Mouse (Mus musculus): ENCODE measurements around the gene Acod1.

The Acod1 gene

DNA sequence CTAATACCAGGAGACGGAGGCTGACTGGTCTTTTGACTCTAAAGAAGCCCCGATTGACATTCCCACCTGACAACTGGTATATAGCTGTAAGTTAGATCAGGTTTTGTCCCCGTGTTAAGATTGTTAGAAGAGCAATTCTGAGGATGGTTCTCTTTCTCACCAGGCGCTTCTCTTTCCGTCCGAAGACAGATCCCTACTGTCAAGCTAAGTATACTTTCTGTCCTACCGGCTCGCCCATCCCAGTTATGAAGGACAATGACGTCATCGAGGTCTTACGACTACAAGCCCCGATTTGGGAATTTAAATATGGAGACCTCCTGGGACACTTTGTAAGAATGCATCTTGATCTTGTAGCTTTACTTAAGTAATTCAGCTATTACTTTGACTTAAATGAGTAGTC is 24.7 kb downstream of the Acod1 start:
- no peak for DNase-seq (ENCODE audit: extremely low spot score, low read depth, low spot score)

DNA sequence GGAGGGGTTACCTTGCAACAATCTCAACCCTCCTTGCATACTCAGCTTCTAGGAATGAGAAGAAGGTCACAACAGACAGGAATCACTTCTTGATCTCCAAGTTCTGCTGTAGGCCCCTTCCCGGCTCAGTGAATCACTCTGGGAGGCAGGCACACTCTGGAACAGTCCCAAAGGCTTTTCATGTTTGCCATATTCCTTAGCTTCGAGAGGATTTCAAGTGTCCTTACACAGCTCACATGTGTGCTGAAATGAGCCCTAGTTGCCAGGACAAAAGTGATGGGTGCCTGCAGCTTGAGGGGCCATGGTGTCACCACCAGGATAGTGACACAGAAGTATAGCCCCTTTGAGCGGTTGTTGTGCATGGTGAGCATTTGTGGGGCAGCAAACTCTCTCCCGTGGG is 26.0 kb downstream of the Acod1 start:
- DNase-seq (ENCODE audit: extremely low spot score, low read depth, low spot score), result no peak

- DNase-seq (ENCODE audit: extremely low spot score, low read depth, low spot score), result no peak
Measured at GRCm38 (mm10) chr14:103073825-103074224, 27.0 kb downstream of the Acod1 start.

DNA sequence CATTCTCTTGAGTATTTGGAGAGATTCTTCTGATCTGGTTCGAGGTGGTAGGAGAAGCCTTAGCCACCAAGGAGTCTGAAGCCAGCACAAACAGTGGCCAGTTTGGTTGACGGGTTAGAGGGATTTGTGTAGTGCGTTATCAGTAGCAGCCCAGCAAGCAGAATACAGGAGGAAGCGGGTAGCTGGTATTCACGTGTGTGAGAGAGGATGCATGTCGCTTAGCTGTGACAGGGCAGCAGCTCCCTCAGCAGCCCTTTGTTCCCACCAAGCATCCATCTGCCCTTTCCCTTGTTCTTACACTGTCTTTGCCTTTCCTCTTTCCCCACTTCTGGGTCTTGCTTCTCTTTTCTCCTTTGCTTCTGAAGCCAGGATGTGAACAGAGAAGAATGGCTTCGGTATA is 28.4 kb downstream of the Acod1 start:
- no peak for DNase-seq (ENCODE audit: extremely low spot score, low read depth, low spot score)

- no peak for DNase-seq (ENCODE audit: extremely low spot score, low read depth, low spot score)
Measured at GRCm38 (mm10) chr14:103077272-103078005, 30.7 kb downstream of the Acod1 start.

- DNase-seq (ENCODE audit: extremely low spot score, low read depth, low spot score), result no peak
Measured at GRCm38 (mm10) chr14:103078006-103078912, 31.5 kb downstream of the Acod1 start.

DNA sequence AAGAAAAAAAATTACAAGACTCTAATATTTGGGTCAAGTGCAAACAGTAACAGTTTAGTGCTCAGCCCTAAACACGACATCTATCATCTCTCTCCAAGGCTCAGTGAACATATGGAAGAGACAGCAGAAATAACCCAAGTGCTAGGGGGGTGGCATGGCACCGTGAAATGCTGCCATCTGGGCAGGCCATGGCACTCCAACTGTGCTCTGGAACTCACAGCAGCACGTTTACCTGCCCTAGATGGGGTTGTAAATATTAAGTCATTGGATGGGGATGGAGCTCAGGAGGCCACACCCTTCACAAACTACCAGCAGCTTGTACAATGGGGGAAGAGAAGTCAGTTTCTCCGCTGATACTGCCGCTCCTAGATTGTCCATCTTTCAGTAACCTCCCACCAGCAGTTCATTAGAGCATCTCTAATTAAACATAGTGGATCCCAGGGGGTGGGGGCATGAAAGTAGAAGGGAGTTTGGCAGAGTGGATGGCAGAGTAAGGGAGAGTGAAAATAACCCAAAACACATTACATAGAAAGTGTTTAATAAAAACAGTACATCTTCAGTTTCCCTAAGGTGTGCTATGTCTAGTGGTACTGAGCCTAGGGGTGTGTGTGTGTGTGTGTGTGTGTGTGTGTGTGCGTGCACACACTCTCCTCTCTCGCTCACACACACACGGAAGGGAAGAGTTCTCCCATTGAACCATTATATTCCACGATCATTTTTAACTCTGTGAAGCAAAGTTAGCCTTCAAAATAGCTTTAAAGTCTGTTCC is 32.6 kb downstream of the Acod1 start:
- no peak for DNase-seq (ENCODE audit: extremely low spot score, low read depth, low spot score)

DNA sequence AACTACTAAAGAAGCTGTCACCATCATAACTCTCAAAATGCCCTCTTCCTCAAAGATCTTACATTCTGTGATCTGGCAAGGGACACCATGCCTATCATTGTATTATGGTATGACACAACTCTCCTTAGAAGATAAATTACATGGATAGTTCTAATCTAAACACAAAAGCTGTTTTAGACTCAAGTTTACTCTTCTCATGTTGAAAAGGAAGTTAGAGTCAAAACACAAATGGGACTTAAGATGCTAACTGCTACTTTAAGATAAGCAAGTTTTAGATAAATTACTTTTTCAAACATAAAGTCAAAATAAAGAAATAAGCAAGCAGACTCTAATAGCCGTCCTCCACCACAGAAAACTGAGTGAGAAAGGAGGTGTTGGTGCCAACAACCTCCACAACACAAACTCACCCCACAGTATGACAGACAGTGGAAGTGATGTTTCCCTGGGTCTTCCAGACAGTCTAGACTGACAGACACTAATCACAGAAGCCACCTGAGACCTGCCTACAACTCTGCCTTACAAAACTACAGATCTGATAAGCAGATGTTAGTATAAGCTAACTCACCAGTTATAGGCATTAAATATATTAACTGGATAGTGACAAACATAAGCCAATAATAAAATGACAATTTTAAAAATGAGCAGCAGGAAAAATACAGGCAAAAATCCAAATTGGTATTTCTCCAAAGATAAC is 39.2 kb downstream of the Acod1 start:
- no peak for DNase-seq (ENCODE audit: extremely low spot score, low read depth, low spot score)

GRCm38 (mm10) chr14:103086671-103087324 is 40.0 kb downstream of the Acod1 start:
- no peak for DNase-seq (ENCODE audit: extremely low spot score, low read depth, low spot score)

DNA sequence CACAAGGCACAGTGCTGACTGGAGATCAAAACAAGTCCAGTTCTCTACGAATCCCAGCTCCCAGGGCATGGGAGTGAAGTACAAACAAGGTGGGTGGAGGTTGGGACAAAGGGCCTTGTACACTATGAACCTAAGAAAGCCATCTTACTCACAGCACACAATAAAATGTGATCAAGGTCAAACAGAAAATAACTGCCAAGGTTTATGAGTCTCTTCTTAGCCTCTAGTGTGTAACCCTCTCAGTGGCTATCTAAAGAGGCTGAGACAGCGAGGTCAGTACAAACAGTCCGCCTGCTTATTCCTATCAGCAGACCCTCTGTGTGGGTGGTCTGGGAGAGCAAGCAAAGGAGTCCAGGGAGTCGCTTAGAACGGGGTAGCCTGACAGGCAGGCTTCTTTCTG is 41.1 kb downstream of the Acod1 start:
- no peak for DNase-seq (ENCODE audit: extremely low spot score, low read depth, low spot score)

DNA sequence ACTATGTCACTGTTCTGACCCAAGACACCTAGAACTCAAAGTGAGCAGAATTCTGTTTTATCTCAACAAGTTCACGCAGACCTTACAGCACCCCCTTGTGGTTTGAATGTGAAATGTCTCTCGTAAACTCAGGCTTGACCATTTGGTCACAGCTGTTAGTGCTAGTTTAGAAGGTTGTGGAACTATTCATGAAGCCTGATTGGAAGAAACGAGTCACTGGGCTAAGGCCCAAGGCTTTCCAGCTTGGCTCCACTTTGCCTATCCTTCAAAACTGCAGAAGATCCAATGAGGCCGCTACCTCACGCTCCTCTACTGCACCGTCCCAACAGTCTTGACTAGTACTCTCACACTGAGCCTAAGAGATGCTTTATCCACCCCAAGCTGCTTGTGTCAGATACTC is 41.8 kb downstream of the Acod1 start:
- peak; percentile 33 for DNase-seq (ENCODE audit: extremely low spot score, low read depth, low spot score)

DNA sequence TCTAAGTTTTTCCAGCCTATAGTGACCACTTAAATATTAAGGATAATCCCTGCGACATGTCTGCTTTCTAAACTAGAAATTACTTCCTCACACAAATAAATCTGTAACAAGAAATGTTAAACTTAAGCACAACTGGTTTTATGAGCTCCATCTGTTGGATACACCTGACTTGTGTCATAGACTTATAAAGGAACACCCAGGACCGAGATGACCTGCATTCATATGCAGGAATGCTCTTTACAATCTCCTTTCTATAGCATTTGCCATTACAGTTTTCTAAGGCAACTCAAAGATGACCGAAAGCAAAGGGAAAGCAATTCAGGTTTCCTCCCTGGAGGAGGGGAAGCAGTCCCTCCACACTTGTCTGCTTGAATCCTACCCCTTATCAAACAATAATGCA is 46.5 kb downstream of the Acod1 start:
- no peak for DNase-seq (ENCODE audit: extremely low spot score, low read depth, low spot score)

- DNase-seq (ENCODE audit: extremely low spot score, low read depth, low spot score), result no peak
Measured at GRCm38 (mm10) chr14:103093670-103094069, 46.9 kb downstream of the Acod1 start.

DNA sequence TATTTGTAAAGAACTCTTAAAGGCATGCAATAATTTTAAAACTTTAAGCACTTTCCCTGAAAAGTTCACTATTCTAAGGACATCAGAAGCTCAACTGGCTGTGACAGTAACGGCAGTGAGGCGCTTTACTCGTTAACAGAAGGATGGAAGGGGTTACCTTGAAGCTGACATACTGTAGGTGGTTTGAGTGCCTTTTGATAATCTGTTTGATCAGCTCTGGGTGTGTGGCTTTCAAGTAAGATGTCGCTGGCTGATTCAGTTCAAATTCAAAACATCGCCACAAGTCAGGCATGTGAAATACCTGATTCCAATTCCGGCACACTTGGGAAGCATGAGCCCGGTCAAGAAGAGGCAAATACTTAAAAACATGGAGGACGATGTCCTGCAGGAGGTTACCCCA is 48.3 kb downstream of the Acod1 start:
- DNase-seq (ENCODE audit: extremely low spot score, low read depth, low spot score), result no peak

- no peak for DNase-seq (ENCODE audit: extremely low spot score, low read depth, low spot score)
Measured at GRCm38 (mm10) chr14:103095826-103096225, 49.0 kb downstream of the Acod1 start.

GRCm38 (mm10) chr14:103096621-103097020 is 49.8 kb downstream of the Acod1 start:
- no peak for DNase-seq (ENCODE audit: extremely low spot score, low read depth, low spot score)

DNA sequence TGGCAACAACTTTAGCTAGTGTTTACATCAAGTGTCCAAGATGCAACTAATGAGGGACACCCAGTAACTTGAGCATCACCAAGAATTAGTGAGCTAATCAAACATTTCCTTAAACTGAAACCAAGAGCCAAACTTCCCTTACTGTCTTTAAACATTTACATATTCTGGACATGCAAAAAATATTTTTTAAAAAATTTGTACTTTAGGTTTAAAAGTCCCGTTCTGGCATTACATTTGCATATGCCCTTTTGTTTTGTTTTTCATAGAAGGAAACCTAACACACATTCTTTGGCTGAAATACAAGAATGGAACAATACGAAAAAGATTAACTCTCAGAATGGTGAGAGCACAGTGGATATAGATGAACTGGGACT is 51.4 kb downstream of the Acod1 start:
- no peak for DNase-seq (ENCODE audit: extremely low spot score, low read depth, low spot score)

DNA sequence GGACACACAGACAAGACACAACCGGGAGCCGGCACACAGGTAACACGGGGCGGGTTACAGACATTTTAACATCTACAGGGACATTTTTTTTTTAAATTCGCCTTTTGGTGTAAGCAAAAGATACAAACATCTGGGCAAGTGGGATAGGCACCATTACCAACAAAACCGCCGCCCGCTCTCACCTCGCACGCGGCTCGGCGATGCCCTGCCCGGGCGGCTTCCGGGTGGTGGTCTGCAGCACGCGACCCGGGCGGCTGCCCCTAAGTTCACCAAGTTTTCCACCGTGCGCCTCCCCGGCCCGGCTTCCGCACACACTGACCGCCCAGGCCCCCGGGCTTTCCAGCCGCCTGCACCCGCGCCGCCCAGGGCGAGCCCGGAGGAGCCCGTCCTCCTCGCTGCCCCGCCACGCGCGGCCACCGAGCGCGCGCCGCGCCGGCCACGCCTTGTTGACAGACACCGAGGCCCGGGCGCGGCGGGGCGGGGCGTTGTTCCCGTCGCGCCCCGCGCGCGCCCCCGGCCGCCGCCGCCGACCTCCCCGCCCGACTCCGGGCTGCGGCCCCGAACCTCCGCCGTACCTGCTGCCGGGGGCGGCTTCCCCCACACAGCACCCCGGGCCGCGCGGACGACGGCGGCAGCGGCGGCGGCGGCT is 51.9 kb downstream of the Acod1 start:
- no peak for DNase-seq (ENCODE audit: extremely low spot score, low read depth, low spot score)

DNA sequence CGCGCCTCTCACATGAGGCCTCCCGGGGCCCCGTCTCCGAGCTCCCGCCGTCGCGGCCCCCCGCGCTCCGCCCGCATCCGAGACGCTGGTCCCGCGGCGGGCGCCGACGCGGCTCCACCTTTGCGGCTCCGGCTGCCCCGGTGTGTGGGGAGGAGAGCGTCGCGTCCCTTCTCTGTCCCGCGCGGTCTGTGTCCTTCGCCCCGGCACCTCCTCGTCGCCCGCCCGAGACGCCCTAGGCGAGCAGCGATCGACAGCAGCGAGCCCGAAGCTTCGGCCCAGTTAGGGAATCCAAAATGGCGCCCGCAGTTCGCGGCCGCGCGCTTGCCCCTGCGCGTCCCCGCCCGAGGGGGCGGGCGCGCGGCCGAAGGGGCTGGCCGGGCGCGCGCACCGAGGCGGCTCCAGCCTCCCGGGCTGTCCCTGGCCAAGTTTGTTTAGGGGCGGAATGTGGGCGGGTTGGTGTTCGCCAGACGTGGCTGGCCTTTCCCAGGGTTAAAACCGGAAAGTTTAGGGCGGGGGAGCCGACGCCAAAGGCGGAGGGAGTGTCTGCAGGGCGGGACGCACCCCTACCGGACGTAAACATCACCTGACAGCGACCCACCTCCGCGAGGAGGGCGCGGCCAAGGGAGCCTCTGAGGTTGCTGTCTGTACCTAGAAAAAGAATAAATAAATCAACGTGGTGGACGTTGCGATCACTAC is 52.6 kb downstream of the Acod1 start, which contains the start of gene Fbxl3:
Gene Fbxl3, minus strand, starts transcription at position 329 of the 696 bp plus-strand sequence.
- DNase-seq (ENCODE audit: extremely low spot score, low read depth, low spot score), result peak; percentile 54

All from hindlimb bud, embryonic 11.5 days (tissue).